Mouse (Mus musculus) left cerebral cortex, adult 11 months (tissue): Measurements from ENCODE around the gene Tnfrsf14.
A peak's percentile ranks its signal among the peaks of the same experiment; 100 is the strongest.

Experiments used
- DNase-seq: peaks from one replicate; pipeline ENCODE4 v3.0.0; 2022; ENCODE audit warnings: low spot score

The Tnfrsf14 gene

DNA sequence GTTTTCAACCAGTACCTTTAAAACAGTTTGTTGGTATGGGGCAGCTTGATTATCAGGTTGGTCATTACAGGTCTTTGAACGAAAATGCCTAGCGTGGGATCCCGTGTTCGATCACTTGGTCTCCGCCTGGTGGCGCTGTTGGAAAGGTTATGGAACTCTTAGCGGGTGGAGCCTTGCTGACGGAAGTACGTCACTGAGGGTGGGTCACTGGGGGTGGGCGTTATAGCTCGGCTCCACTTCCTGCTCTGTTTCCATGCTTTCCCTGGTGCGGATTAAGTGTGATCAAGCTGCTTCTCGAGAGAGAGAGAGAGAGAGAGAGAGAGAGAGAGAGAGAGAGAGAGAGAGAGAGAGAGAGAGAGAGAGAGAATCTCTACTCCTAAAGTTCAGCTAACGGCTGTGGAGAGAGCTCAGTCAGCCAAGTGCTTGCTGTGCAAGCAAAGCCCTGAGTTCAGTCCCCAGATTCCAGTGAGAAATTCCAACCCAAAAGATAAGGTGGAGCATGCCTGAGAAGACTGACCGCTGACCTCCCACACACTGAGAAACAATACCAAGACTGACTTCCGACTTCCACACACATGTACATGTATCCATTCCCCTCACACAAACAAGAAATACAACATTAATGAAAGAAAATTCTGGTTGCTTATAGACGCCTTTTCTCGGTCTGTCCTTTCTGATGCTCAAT is 50.4 kb downstream of the Tnfrsf14 start:
- DNase-seq, result peak; percentile 73

DNA sequence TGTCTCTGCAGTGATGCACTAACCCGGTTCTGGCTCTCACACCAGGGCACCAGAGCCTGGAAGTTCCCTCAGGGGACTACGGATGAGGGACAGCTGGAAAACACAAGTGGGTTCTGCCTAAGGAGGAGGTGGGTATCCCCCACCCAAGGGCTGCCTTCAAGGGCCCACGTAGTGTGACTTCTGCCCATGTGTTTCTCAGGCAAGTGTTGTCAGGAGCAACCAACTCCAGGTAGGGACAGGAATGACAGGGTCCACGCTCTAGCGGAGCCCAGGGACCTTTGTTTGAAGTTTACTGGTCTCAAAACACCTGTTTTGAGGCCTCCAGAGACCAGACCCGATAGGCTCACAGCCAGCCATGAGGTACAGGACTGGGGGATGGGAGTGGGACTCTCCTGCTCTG is 55.2 kb downstream of the Tnfrsf14 start:
- DNase-seq, result no peak
